17 mouse cellular contexts compared by ENCODE assay signal in genomic region chr3:122463166-122463565, GRCm38 (mm10).
DNase-seq lines count a peak whose midpoint lies in the region; ATAC-seq and TF ChIP-seq lines count a peak whose summit lies in the region.
"Had no signal": no experiment of that assay in that cellular context is flagged by ENCODE, and none has a peak within 500 bp of the region (broad histone marks: within the 10 kb centered on the region; RNA-seq: fewer than 3 reads in every experiment).

No protein-coding gene starts in this region.

- H3K4me1 ChIP-seq in forebrain, embryonic 12.5 days = peaks cover 44% of the 10 kb centered on the region
- peaks cover 27% of the 10 kb centered on the region for H3K4me1 ChIP-seq in forebrain, embryonic 14.5 days (ENCODE audit: control insufficient read depth, insufficient read depth, low read length)
- no peaks in the 10 kb centered on the region; the same call in 1 of the 2 replicates for H3K4me1 ChIP-seq in liver, adult 2 months (ENCODE audit: control insufficient read depth, insufficient read depth, low read length)
- H3K4me1 ChIP-seq in liver, embryonic 12.5 days = no peaks in the 10 kb centered on the region
- H3K4me1 ChIP-seq in midbrain, embryonic 15.5 days = peaks cover 35% of the 10 kb centered on the region
- H3K4me1 ChIP-seq in midbrain, postnatal 0 days (ENCODE audit: insufficient read depth, low read length) = peaks cover 15% of the 10 kb centered on the region
- 0 out of 2 replicates have a peak, but pooled peaks cover 3% of the 10 kb centered on the region for H3K4me1 ChIP-seq in stomach, postnatal 0 days (replicated peaks; ENCODE audit: control insufficient read depth, insufficient read depth)

- H3K27me3 ChIP-seq in forebrain, embryonic 12.5 days = no peaks in the 10 kb centered on the region
- no peaks in the 10 kb centered on the region for H3K27me3 ChIP-seq in forebrain, embryonic 14.5 days (replicated peaks; ENCODE audit: control insufficient read depth, insufficient read depth, low read length)
- H3K27me3 ChIP-seq in liver, adult 2 months (ENCODE audit: control insufficient read depth, insufficient read depth, low read length) = no peaks in the 10 kb centered on the region
- H3K27me3 ChIP-seq in liver, embryonic 12.5 days (replicated peaks) = no peaks in the 10 kb centered on the region
- no peaks in the 10 kb centered on the region for H3K27me3 ChIP-seq in midbrain, embryonic 15.5 days (replicated peaks)
- H3K27me3 ChIP-seq in midbrain, postnatal 0 days (ENCODE audit: insufficient read depth, low read length) = no peaks in the 10 kb centered on the region
- H3K27me3 ChIP-seq in stomach, postnatal 0 days (ENCODE audit: control insufficient read depth, insufficient read depth, low read length) = no peaks in the 10 kb centered on the region
- H3K27me3 ChIP-seq: limb, embryonic 12.5 days; liver, embryonic 15.5 days; neural tube, embryonic 12.5 days had no signal

- TF ChIP-seq EP300 in stomach, postnatal 0 days (optimal IDR thresholded peaks at IDR 0.05) = no peak

- H3K79me2 ChIP-seq in liver, adult 2 months (ENCODE audit: control insufficient read depth, insufficient read depth, low read length) = peaks cover 4% of the 10 kb centered on the region; the same call in 1 of the 2 replicates

- H3K4me3 ChIP-seq in forebrain, embryonic 12.5 days (replicated peaks) = no peak overlapping the region
- no peak overlapping the region for H3K4me3 ChIP-seq in forebrain, embryonic 14.5 days (ENCODE audit: low read depth, low read length)
- H3K4me3 ChIP-seq in liver, adult 2 months (ENCODE audit: insufficient read depth, low read depth, low read length) = no peak overlapping the region
- no peak overlapping the region for H3K4me3 ChIP-seq in liver, embryonic 12.5 days
- no peak overlapping the region for H3K4me3 ChIP-seq in midbrain, embryonic 15.5 days
- no peak overlapping the region for H3K4me3 ChIP-seq in midbrain, postnatal 0 days (ENCODE audit: low read depth, low read length)
- no peak overlapping the region for H3K4me3 ChIP-seq in stomach, postnatal 0 days (ENCODE audit: low read depth, low read length)
- H3K4me3 ChIP-seq: embryonic facial prominence, embryonic 12.5 days; erythroblast, embryonic 14.5 days; limb, embryonic 12.5 days; liver, embryonic 15.5 days; neural tube, embryonic 12.5 days had no signal

- DNase-seq in forebrain, embryonic 14.5 days (ENCODE audit: low spot score) = no peak
- peak; percentile 78 for DNase-seq in liver, adult 2 months (ENCODE audit: extremely low read depth, low read depth, low spot score)
- DNase-seq in midbrain, postnatal 0 days (ENCODE audit: low spot score) = no peak
- DNase-seq in stomach, postnatal 0 days (ENCODE audit: low spot score) = peak; percentile 22
- no peak for DNase-seq in neural tube, embryonic 10.5 days (ENCODE audit: extremely low spot score, low spot score)
- DNase-seq: thymus, postnatal 25 days had no signal

- 83% methylated on average over 9 of the region's 9 CpGs for WGBS in forebrain, embryonic 12.5 days
- WGBS in forebrain, embryonic 14.5 days = 81% methylated on average over 9 of the region's 9 CpGs
- WGBS in liver, adult 2 months = 42% methylated on average over 9 of the region's 9 CpGs
- WGBS in liver, embryonic 12.5 days (ENCODE audit: insufficient replicate concordance) = 81% methylated on average over 9 of the region's 9 CpGs
- WGBS in midbrain, embryonic 15.5 days = 76% methylated on average over 9 of the region's 9 CpGs
- WGBS in midbrain, postnatal 0 days = 65% methylated on average over 9 of the region's 9 CpGs
- 81% methylated on average over 9 of the region's 9 CpGs for WGBS in stomach, postnatal 0 days

- TF ChIP-seq CTCF in liver, adult 2 months (IDR thresholded peaks at IDR 0.05; ENCODE audit: low read depth, low read length) = no peak
- no peak for TF ChIP-seq CTCF in midbrain, postnatal 0 days (IDR thresholded peaks at IDR 0.05)
- no peak for TF ChIP-seq CTCF in stomach, postnatal 0 days (IDR thresholded peaks at IDR 0.05; ENCODE audit: low read depth)

- H3K36me3 ChIP-seq in forebrain, embryonic 12.5 days (replicated peaks) = no peaks in the 10 kb centered on the region
- H3K36me3 ChIP-seq in forebrain, embryonic 14.5 days (ENCODE audit: control insufficient read depth, insufficient read depth, low read length) = no peaks in the 10 kb centered on the region
- no peaks in the 10 kb centered on the region for H3K36me3 ChIP-seq in liver, adult 2 months (ENCODE audit: control insufficient read depth, insufficient read depth, low read length)
- no peaks in the 10 kb centered on the region for H3K36me3 ChIP-seq in liver, embryonic 12.5 days
- H3K36me3 ChIP-seq in midbrain, embryonic 15.5 days (replicated peaks) = no peaks in the 10 kb centered on the region
- H3K36me3 ChIP-seq in midbrain, postnatal 0 days (ENCODE audit: insufficient read depth, low read length) = no peaks in the 10 kb centered on the region
- no peaks in the 10 kb centered on the region for H3K36me3 ChIP-seq in stomach, postnatal 0 days (ENCODE audit: control insufficient read depth, insufficient read depth, low read length)
- H3K36me3 ChIP-seq: embryonic facial prominence, embryonic 12.5 days; G1E; limb, embryonic 12.5 days; liver, embryonic 15.5 days; neural tube, embryonic 12.5 days had no signal

- no peaks in the 10 kb centered on the region for H3K9me3 ChIP-seq in forebrain, embryonic 12.5 days
- H3K9me3 ChIP-seq in forebrain, embryonic 14.5 days (replicated peaks; ENCODE audit: control insufficient read depth, low read length) = no peaks in the 10 kb centered on the region
- no peaks in the 10 kb centered on the region for H3K9me3 ChIP-seq in liver, embryonic 12.5 days (replicated peaks)
- H3K9me3 ChIP-seq in midbrain, embryonic 15.5 days = no peaks in the 10 kb centered on the region
- H3K9me3 ChIP-seq in midbrain, postnatal 0 days (ENCODE audit: low read length) = no peaks in the 10 kb centered on the region
- no peaks in the 10 kb centered on the region for H3K9me3 ChIP-seq in stomach, postnatal 0 days (ENCODE audit: control insufficient read depth, low read length)
- H3K9me3 ChIP-seq: embryonic facial prominence, embryonic 12.5 days; G1E; limb, embryonic 12.5 days; liver, embryonic 15.5 days; neural tube, embryonic 12.5 days had no signal

- TF ChIP-seq POLR2A in liver, adult 2 months (IDR thresholded peaks at IDR 0.05; ENCODE audit: extremely low read depth, insufficient read depth, low read length) = no peak

- H3K4me2 ChIP-seq in forebrain, embryonic 12.5 days = no peak overlapping the region
- H3K4me2 ChIP-seq in forebrain, embryonic 14.5 days (ENCODE audit: low read length) = no peak overlapping the region
- no peak overlapping the region for H3K4me2 ChIP-seq in liver, embryonic 12.5 days
- no peak overlapping the region for H3K4me2 ChIP-seq in midbrain, embryonic 15.5 days
- no peak overlapping the region for H3K4me2 ChIP-seq in midbrain, postnatal 0 days (ENCODE audit: low read depth, low read length, poor library complexity, severe bottlenecking)
- no peak overlapping the region for H3K4me2 ChIP-seq in stomach, postnatal 0 days (replicated peaks; ENCODE audit: low read depth)
- H3K4me2 ChIP-seq: embryonic facial prominence, embryonic 12.5 days; limb, embryonic 12.5 days; liver, embryonic 15.5 days had no signal

- H3K27ac ChIP-seq in forebrain, embryonic 12.5 days = 0 out of 2 replicates have a peak overlapping the region, but pooled peaks have one; percentile 82
- no peak overlapping the region for H3K27ac ChIP-seq in forebrain, embryonic 14.5 days (ENCODE audit: low read depth, low read length)
- H3K27ac ChIP-seq in liver, adult 2 months (replicated peaks; ENCODE audit: insufficient read depth, low read depth, low read length) = no peak overlapping the region
- H3K27ac ChIP-seq in liver, embryonic 12.5 days = no peak overlapping the region
- H3K27ac ChIP-seq in midbrain, embryonic 15.5 days = peak overlapping the region; percentile 17; the same call in 1 of the 2 replicates
- H3K27ac ChIP-seq in midbrain, postnatal 0 days (ENCODE audit: low read depth, low read length) = no peak overlapping the region
- H3K27ac ChIP-seq in stomach, postnatal 0 days (replicated peaks) = no peak overlapping the region
- H3K27ac ChIP-seq: embryonic facial prominence, embryonic 12.5 days; liver, embryonic 15.5 days; macrophage; neural tube, embryonic 12.5 days had no signal

- no peak for ATAC-seq in forebrain, embryonic 12.5 days (ENCODE audit: low FRiP score)
- no peak for ATAC-seq in forebrain, embryonic 14.5 days
- no peak for ATAC-seq in liver, embryonic 12.5 days
- ATAC-seq in midbrain, embryonic 15.5 days (replicated peaks) = no peak
- ATAC-seq in midbrain, postnatal 0 days (ENCODE audit: low FRiP score) = no peak
- peak; percentile 31; the same call in 1 of the 2 replicates for ATAC-seq in stomach, postnatal 0 days (ENCODE audit: low FRiP score, low TSS enrichment)
- ATAC-seq: CD4-positive, CD25-positive, alpha-beta regulatory T cell, adult 4 months had no signal

- no peak overlapping the region; the same call in 1 of the 2 replicates for H3K9ac ChIP-seq in forebrain, embryonic 12.5 days
- H3K9ac ChIP-seq in forebrain, embryonic 14.5 days (ENCODE audit: low read length) = no peak overlapping the region
- H3K9ac ChIP-seq in liver, adult 2 months (ENCODE audit: low read depth, low read length) = no peak overlapping the region
- H3K9ac ChIP-seq in liver, embryonic 12.5 days = no peak overlapping the region
- H3K9ac ChIP-seq in midbrain, embryonic 15.5 days = no peak overlapping the region
- no peak overlapping the region for H3K9ac ChIP-seq in midbrain, postnatal 0 days (replicated peaks; ENCODE audit: low read length, poor library complexity, severe bottlenecking)
- H3K9ac ChIP-seq in stomach, postnatal 0 days (ENCODE audit: low read length) = no peak overlapping the region
- H3K9ac ChIP-seq: embryonic facial prominence, embryonic 12.5 days; limb, embryonic 12.5 days; liver, embryonic 15.5 days; neural tube, embryonic 12.5 days had no signal

Comparison
In these comparisons a context has a peak if more than half of its experiments do, and no peak if none do; other contexts are left out.
1. H3K27ac ChIP-seq: peak in forebrain, embryonic 12.5 days (single experiment) and midbrain, embryonic 15.5 days (single experiment); none in forebrain, embryonic 14.5 days (single experiment), liver, adult 2 months (single experiment), liver, embryonic 12.5 days (single experiment), midbrain, postnatal 0 days (single experiment) and stomach, postnatal 0 days (single experiment).
2. DNase-seq: peak in liver, adult 2 months (single experiment) and stomach, postnatal 0 days (single experiment); none in forebrain, embryonic 14.5 days (single experiment), midbrain, postnatal 0 days (single experiment) and neural tube, embryonic 10.5 days (single experiment).